Mouse (Mus musculus) liver, adult 2 months (tissue): ENCODE results near the gene Zfp652. TPM values are rescaled to one million over a fixed set of nuclear protein-coding genes. Genes with fewer than 3 reads are reported as not detected.

ENCODE experiments used
- DNase-seq: peaks from one replicate; pipeline ENCODE4 v3.0.0-alpha.2; 2011; ENCODE audit warnings: low read depth, low spot score; ENCODE audit errors: extremely low read depth
- H3K27ac ChIP-seq: fragments of 200-500 bp; replicated peaks from 2 replicates; pipeline ENCODE4 v1.5.1; 2012; ENCODE audit warnings: low read depth, mild to moderate bottlenecking, control low read depth, inconsistent platforms, low read length; ENCODE audit not compliant: insufficient read depth
- H3K27me3 ChIP-seq: fragments of 200-500 bp; 2 replicates; pipeline ENCODE4 v1.6.1; 2012; ENCODE audit warnings: mild to moderate bottlenecking, moderate library complexity, low read length, inconsistent platforms; ENCODE audit not compliant: control insufficient read depth, insufficient read depth
- H3K36me3 ChIP-seq: fragments of 200-500 bp; 2 replicates; pipeline ENCODE4 v1.6.1; 2012; ENCODE audit warnings: low read length, inconsistent platforms; ENCODE audit not compliant: control insufficient read depth, insufficient read depth
- H3K4me1 ChIP-seq: fragments of 200-500 bp; 2 replicates; pipeline ENCODE4 v1.6.1; 2011; ENCODE audit warnings: low read length; ENCODE audit not compliant: control insufficient read depth, insufficient read depth
- H3K4me3 ChIP-seq: fragments of 200-500 bp; 2 replicates; pipeline ENCODE4 v1.5.1; 2011; ENCODE audit warnings: low read depth, mild to moderate bottlenecking, control low read depth, low read length, moderate library complexity; ENCODE audit not compliant: insufficient read depth
- H3K79me2 ChIP-seq: fragments of 200-500 bp; 2 replicates; pipeline ENCODE4 v1.6.1; 2012; ENCODE audit warnings: inconsistent platforms, mild to moderate bottlenecking, low read length, moderate library complexity; ENCODE audit not compliant: control insufficient read depth, insufficient read depth
- H3K9ac ChIP-seq: fragments of 200-500 bp; 2 replicates; pipeline ENCODE4 v1.6.1; 2012; ENCODE audit warnings: low read depth, mild to moderate bottlenecking, control low read depth, inconsistent platforms, low read length
- CTCF ChIP-seq: fragments of 200-500 bp; IDR thresholded peaks from 2 replicates; pipeline ENCODE4 v1.5.1; 2011; ENCODE audit warnings: low read depth, low read length, control low read depth
- POLR2A ChIP-seq: fragments of 200-500 bp; IDR thresholded peaks from 2 replicates; pipeline ENCODE4 v1.6.1; 2011; ENCODE audit warnings: low read length, control low read depth; ENCODE audit not compliant: insufficient read depth; ENCODE audit errors: extremely low read depth
- WGBS: fragments of 180-500 bp; shearing (Covaris S2); methylation state at CpG from one replicate; pipeline ENCODE4 v1.1.7; 2018; 5-methylcytosine and 5-hydroxymethylcytosine counted together
- polyA plus RNA-seq: library from polyadenylated mRNA; depleted of rRNA; stranded (reverse); fragments of >200 nt; gene quantifications from 2 replicates; pipeline ENCODE4 v1.2.3, GENCODE M21; 2012
- total RNA-seq: library from RNA; depleted of rRNA; stranded (reverse); fragments of >200 nt; gene quantifications from 2 replicates; pipeline ENCODE4 v1.2.3, GENCODE M21; 2014

The Zfp652 gene
- total and polyA plus RNA-seq, 2 experiments: 9.1 to 11.1 TPM

GRCm38 (mm10) chr11:95824071-95824876 lies 111.8 kb downstream of the Zfp652 start, which contains the start of gene Phospho1:
TSS of gene Phospho1 (plus strand) at chr11:95824499.
- Histone ChIP-seq H3K27ac (peak within 1 kb of the TSS; percentile 78), H3K79me2 (no peaks in the 10 kb centered on the region), H3K4me3 (peak within 1 kb of the TSS; percentile 82), H3K36me3 (no peaks in the 10 kb centered on the region), H3K4me1 (peaks cover 26% of the 10 kb centered on the region), H3K9ac (peak within 1 kb of the TSS; percentile 85), H3K27me3 (no peaks in the 10 kb centered on the region)
- peak; percentile 80 for DNase-seq
- 0 out of 2 replicates have a peak, but pooled peaks have one; percentile 32 for TF ChIP-seq POLR2A
- no peak for TF ChIP-seq CTCF
- under 1% methylated on average over 75 of the region's 78 CpGs for WGBS

GRCm38 (mm10) chr11:95824877-95825243 lies 112.4 kb downstream of the Zfp652 start:
- H3K79me2 ChIP-seq: no peaks in the 10 kb centered on the region
- peaks cover 26% of the 10 kb centered on the region for H3K4me1 ChIP-seq
- no peak overlapping the region for H3K27ac ChIP-seq
- no peaks in the 10 kb centered on the region for H3K36me3 ChIP-seq
- no peaks in the 10 kb centered on the region for H3K27me3 ChIP-seq
- TF ChIP-seq CTCF (no peak), POLR2A (no peak)
- H3K9ac ChIP-seq: peak overlapping the region; percentile 83
- no peak for DNase-seq
- H3K4me3 ChIP-seq: peak overlapping the region; percentile 82
- WGBS: 5% methylated on average over 11 of the region's 11 CpGs

- DNase-seq: peak; percentile 16
- Histone ChIP-seq H3K79me2 (no peaks in the 10 kb centered on the region), H3K27ac (no peak overlapping the region), H3K4me3 (no peak overlapping the region), H3K36me3 (no peaks in the 10 kb centered on the region), H3K4me1 (peaks cover 26% of the 10 kb centered on the region), H3K27me3 (peaks cover 5% of the 10 kb centered on the region; the same call in 1 of the 2 replicates), H3K9ac (no peak overlapping the region)
- TF ChIP-seq CTCF (no peak), POLR2A (no peak)
- 37% methylated on average over 3 of the region's 3 CpGs for WGBS
These were observed 113.2 kb downstream of the Zfp652 start for GRCm38 (mm10) chr11:95825625-95826024.

DNA sequence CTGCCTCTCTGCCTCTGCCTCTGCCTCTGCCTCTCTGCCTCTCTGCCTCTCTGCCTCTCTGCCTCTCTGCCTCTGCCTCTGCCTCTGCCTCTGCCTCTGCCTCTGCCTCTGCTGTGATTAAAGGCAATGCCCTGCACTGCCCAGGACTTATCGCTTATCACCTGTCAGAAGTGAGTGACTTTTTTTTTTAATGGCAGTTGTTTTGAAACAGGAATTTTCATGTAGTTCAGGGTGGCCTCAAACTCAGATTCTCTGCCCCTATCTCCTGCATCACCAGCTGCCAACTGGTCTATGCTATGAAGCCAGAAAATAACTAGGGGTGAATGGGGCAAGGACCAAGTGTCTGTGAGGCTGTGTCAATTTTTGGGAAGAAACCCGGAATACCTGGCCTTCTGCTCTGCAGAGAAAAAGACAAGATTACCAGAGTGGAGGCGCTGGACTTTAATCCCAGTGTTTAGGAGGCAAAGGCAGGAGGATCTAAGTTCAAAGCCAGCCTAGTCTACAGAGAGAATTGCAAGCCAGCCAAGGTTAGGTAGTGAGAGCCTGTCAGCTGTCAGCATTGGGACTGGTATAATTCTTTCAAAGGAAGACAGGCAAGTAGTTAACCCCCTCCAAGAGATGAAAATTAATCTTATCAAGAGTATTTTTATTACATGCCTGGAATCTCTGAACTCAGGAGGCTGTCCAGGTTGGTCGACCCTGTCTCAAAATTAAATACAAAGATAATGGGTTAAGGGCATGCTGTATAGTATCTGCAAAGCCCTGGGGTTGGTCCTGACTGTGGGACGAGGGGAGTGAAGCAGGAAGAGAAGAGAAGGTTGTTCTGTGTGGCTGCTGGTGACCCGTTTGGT lies 114.1 kb downstream of the Zfp652 start:
- 46% methylated on average over 6 of the region's 6 CpGs for WGBS
- peaks cover 20% of the 10 kb centered on the region for H3K4me1 ChIP-seq
- H3K27ac ChIP-seq: no peak overlapping the region
- no peaks in the 10 kb centered on the region for H3K79me2 ChIP-seq
- DNase-seq: peak; percentile 36
- no peak overlapping the region for H3K4me3 ChIP-seq
- H3K9ac ChIP-seq: no peak overlapping the region
- peaks cover 5% of the 10 kb centered on the region; the same call in 1 of the 2 replicates for H3K27me3 ChIP-seq
- H3K36me3 ChIP-seq: no peaks in the 10 kb centered on the region
- TF ChIP-seq CTCF (no peak), POLR2A (no peak)

DNA sequence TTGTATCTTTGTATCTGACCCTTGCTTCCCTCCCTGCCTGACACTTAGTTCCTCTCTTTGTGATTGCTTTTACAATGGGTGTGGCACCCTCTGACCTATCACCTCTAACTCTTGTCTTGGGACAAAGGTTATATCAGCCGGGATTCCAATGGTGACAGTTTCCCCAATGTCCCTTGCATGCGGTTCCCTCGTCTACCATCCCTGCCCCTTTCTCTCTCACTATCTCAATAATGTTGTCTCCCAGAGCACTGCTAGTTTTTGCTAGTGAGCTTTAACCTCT lies 114.6 kb downstream of the Zfp652 start:
- DNase-seq: peak; percentile 66
- 2% methylated on average over 3 of the region's 3 CpGs for WGBS
- no peak overlapping the region for H3K9ac ChIP-seq
- TF ChIP-seq POLR2A (no peak), CTCF (no peak)
- H3K4me1 ChIP-seq: peaks cover 17% of the 10 kb centered on the region
- peaks cover 5% of the 10 kb centered on the region; the same call in 1 of the 2 replicates for H3K27me3 ChIP-seq
- H3K79me2 ChIP-seq: no peaks in the 10 kb centered on the region
- H3K4me3 ChIP-seq: no peak overlapping the region
- H3K36me3 ChIP-seq: no peaks in the 10 kb centered on the region
- no peak overlapping the region for H3K27ac ChIP-seq
